Mouse (Mus musculus): ENCODE results near the gene Rab11fip4. TPM values are rescaled to one million over a fixed set of nuclear protein-coding genes. Genes with fewer than 3 reads are reported as not detected.

Rab11fip4 gene
- polyA plus RNA-seq, 1 experiment from 2014 or later, result 25.6 TPM

DNA sequence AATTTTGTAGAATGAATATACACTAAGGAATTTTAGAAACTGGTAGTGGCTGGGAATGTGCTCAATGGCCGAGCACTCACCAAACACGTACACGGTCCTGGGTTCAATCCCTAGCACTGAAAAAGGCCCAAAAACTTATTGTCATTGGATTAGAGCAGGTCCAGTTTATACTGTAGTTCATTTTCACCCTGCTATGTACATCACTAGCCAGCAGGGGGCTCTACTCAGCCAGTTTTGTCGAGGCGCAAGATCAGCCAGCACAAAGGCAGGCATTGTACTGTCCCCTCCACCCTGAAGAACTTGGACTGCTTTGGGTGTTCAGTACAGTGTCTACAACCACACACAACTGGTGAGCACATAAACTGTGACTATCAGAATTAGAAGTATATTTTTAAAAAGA lies 6.8 kb upstream of the Rab11fip4 start:
- Histone ChIP-seq H3K4me3 (no peak overlapping the region), H3K27me3 (no peaks in the 10 kb centered on the region), H3K9ac (replicated peaks) (no peak overlapping the region), H3K4me1 (0 out of 2 replicates have a peak, but pooled peaks cover 3% of the 10 kb centered on the region), H3K36me3 (peaks cover 3% of the 10 kb centered on the region; the same call in 1 of the 2 replicates), H3K9me3 (no peaks in the 10 kb centered on the region), H3K4me2 (replicated peaks) (no peak overlapping the region), H3K27ac (replicated peaks) (no peak overlapping the region)
- ATAC-seq (replicated peaks), result peak; percentile 85
- WGBS, result 6% methylated on average over 5 of the region's 5 CpGs

DNA sequence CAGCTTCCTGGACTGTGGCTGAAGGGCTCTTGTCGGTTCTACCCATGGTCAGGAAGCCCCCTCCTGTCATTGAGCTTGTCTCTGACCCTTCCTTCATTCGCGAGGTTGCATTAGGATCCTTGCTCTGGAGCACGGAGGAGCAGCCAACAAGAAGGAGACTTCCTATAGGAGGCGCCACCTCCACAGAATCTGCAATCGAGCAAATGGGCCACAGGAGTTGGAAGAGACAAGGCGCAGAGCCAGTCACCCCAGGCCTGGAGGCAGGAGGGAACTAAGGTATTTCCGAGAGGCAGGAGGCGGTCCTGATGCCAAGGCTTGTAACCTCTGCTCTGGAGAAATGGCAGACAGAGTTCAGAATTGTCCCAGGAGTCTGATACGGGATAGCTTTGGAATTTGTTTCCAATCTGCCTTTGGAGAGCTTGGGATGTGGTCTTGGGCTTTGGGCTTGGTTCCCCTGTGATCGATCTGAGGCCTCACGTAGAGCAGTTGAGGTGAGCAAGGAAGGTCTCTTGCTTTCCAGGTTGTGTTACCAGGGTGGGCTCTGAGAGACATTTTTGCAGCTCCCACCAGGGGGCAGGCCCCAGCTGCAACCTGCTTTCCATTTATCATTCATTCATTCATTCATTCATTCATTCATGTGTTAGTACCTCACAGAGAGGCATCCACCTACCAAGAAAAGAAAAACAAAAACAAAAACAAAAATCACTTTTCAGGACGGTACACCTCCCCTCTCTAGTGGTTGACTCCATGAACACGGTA lies 1.5 kb upstream of the Rab11fip4 start:
- Histone ChIP-seq H3K9ac (replicated peaks) (no peak overlapping the region), H3K4me3 (no peak overlapping the region), H3K27me3 (no peaks in the 10 kb centered on the region), H3K4me2 (replicated peaks) (no peak overlapping the region), H3K9me3 (no peaks in the 10 kb centered on the region), H3K27ac (replicated peaks) (no peak overlapping the region), H3K36me3 (no peaks in the 10 kb centered on the region), H3K4me1 (peaks cover 34% of the 10 kb centered on the region)
- WGBS, result 58% methylated on average over 14 of the region's 14 CpGs
- no peak for ATAC-seq (replicated peaks)

DNA sequence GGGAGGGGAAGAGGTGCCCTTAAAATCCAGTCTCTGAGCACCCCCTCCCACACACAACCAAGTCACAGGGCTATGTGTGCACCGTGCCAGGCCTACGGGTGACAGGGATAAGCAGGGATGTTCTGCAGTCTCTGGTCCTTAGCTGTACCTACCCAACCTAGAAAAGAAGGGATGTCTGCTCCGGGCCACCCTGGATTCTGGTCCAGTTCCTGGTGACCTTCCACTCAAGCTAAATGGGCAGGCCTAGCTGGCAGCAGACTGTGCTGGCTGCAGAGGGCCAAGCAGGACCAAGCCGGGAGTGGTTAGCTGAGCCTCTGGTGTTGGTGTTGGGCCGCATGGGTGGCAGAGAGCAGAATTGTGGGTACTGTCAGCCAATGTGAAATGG lies 571 bp downstream of the Rab11fip4 start:
- H3K9me3 ChIP-seq, result no peaks in the 10 kb centered on the region
- peaks cover 41% of the 10 kb centered on the region for H3K4me1 ChIP-seq
- H3K4me2 ChIP-seq (replicated peaks), result peak overlapping the region; percentile 66
- ATAC-seq (replicated peaks), result peak; percentile 44
- H3K27ac ChIP-seq (replicated peaks), result peak overlapping the region; percentile 86
- no peaks in the 10 kb centered on the region for H3K27me3 ChIP-seq
- no peaks in the 10 kb centered on the region for H3K36me3 ChIP-seq
- H3K4me3 ChIP-seq, result peak overlapping the region; percentile 83
- peak overlapping the region; percentile 87 for H3K9ac ChIP-seq (replicated peaks)
- 13% methylated on average over 5 of the region's 5 CpGs for WGBS

- 29% methylated on average over 11 of the region's 11 CpGs for WGBS
Measured at GRCm38 (mm10) chr11:79593495-79593894, 2.5 kb downstream of the Rab11fip4 start.

GRCm38 (mm10) chr11:79610454-79610853 lies 19.4 kb downstream of the Rab11fip4 start:
- Histone ChIP-seq H3K4me3 (no peak overlapping the region), H3K9me3 (no peaks in the 10 kb centered on the region), H3K4me2 (replicated peaks) (no peak overlapping the region), H3K27ac (replicated peaks) (peak overlapping the region; percentile 41; the same call in 1 of the 2 replicates), H3K36me3 (no peaks in the 10 kb centered on the region), H3K9ac (replicated peaks) (no peak overlapping the region), H3K27me3 (no peaks in the 10 kb centered on the region), H3K4me1 (peaks cover 19% of the 10 kb centered on the region)
- 45% methylated on average over 2 of the region's 2 CpGs for WGBS
- ATAC-seq (replicated peaks), result no peak

More at GRCm38 (mm10) chr11:79593495-79593894, 2.5 kb downstream of the Rab11fip4 start:
- no peak for ATAC-seq (replicated peaks)
- H3K4me3 ChIP-seq, result peak overlapping the region; percentile 83; the same call in 1 of the 2 replicates
- H3K36me3 ChIP-seq, result peaks cover 4% of the 10 kb centered on the region; the same call in 1 of the 2 replicates
- H3K9ac ChIP-seq (replicated peaks), result no peak overlapping the region
- no peak overlapping the region for H3K27ac ChIP-seq (replicated peaks)
- peak overlapping the region; percentile 66 for H3K4me2 ChIP-seq (replicated peaks)
- H3K9me3 ChIP-seq, result no peaks in the 10 kb centered on the region
- no peaks in the 10 kb centered on the region for H3K27me3 ChIP-seq
- H3K4me1 ChIP-seq, result peaks cover 41% of the 10 kb centered on the region

DNA sequence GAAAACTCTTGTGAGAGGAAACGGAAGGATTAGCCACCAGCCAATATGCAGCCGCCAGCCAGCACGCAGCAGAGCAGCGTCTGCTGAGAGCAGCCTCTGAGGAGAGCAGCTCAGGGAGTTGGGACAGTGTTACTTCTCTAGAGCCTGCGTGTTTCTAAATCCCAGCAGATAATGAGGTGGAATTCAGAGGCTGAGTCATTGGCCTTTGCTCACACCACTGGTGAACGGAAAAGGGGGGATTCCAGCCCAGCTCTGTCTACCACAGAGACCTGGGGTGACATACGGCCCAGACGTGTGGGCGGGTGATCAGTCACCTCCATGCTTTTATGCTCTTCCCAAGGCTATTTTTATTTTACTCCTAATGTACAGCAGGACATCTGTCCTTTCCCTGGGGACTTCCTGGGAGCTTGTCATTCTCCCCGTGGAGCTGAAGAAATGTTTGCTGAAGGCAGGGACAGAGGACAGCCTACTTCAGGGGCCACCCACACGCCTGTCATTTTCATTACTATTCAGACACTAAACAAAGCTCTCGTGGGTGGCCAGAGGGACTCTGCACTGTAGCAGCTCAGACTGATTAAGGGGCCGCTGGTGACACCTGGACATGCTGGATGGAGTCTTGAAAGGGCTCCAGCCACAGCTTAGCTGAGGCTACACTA lies 20.1 kb downstream of the Rab11fip4 start:
- Histone ChIP-seq H3K4me3 (no peak overlapping the region), H3K27me3 (no peaks in the 10 kb centered on the region), H3K27ac (replicated peaks) (peak overlapping the region; percentile 41; the same call in 1 of the 2 replicates), H3K4me1 (peaks cover 19% of the 10 kb centered on the region), H3K4me2 (replicated peaks) (no peak overlapping the region), H3K36me3 (no peaks in the 10 kb centered on the region), H3K9ac (replicated peaks) (0 out of 2 replicates have a peak overlapping the region, but pooled peaks have one; percentile 6), H3K9me3 (no peaks in the 10 kb centered on the region)
- no peak for ATAC-seq (replicated peaks)
- WGBS, result 11% methylated on average over 13 of the region's 13 CpGs

GRCm38 (mm10) chr11:79612046-79612600 lies 21.1 kb downstream of the Rab11fip4 start:
- no peak overlapping the region for H3K4me3 ChIP-seq
- WGBS, result 29% methylated on average over 1 of the region's 1 CpGs
- H3K27ac ChIP-seq (replicated peaks), result no peak overlapping the region
- H3K36me3 ChIP-seq, result no peaks in the 10 kb centered on the region
- peaks cover 19% of the 10 kb centered on the region for H3K4me1 ChIP-seq
- H3K4me2 ChIP-seq (replicated peaks), result no peak overlapping the region
- H3K27me3 ChIP-seq, result no peaks in the 10 kb centered on the region
- ATAC-seq (replicated peaks), result no peak
- H3K9ac ChIP-seq (replicated peaks), result no peak overlapping the region
- H3K9me3 ChIP-seq, result no peaks in the 10 kb centered on the region

DNA sequence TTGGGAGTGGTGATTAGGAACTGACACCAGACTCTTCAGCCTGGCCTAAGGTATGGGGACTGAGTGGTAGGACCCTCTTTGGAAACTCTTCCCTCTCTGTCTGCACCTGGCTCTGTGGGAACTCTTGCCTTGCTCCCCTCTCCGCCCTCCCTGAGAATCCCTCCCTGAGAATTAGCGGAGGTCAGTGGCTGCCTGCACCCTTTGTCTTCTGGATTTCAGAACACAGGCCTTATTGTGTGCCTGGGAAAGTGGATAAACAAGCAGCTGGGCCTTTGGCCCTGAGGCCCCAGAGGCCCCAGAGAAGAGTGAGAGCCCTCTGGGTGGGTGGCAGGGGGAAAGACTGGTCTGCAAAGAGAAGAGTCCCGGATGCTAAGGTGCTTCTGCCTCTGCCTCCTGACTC lies 22.1 kb downstream of the Rab11fip4 start:
- no peaks in the 10 kb centered on the region for H3K36me3 ChIP-seq
- no peak for ATAC-seq (replicated peaks)
- H3K27me3 ChIP-seq, result no peaks in the 10 kb centered on the region
- H3K4me1 ChIP-seq, result peaks cover 19% of the 10 kb centered on the region
- no peak overlapping the region for H3K4me2 ChIP-seq (replicated peaks)
- no peak overlapping the region for H3K27ac ChIP-seq (replicated peaks)
- H3K9ac ChIP-seq (replicated peaks), result no peak overlapping the region
- no peaks in the 10 kb centered on the region for H3K9me3 ChIP-seq
- 13% methylated on average over 3 of the region's 3 CpGs for WGBS
- H3K4me3 ChIP-seq, result no peak overlapping the region

- H3K27ac ChIP-seq (replicated peaks), result no peak overlapping the region
- H3K4me2 ChIP-seq (replicated peaks), result no peak overlapping the region
- H3K9me3 ChIP-seq, result no peaks in the 10 kb centered on the region
- ATAC-seq (replicated peaks), result no peak
- WGBS, result 60% methylated on average over 4 of the region's 4 CpGs
- no peaks in the 10 kb centered on the region for H3K27me3 ChIP-seq
- peaks cover 19% of the 10 kb centered on the region for H3K4me1 ChIP-seq
- no peaks in the 10 kb centered on the region for H3K36me3 ChIP-seq
- no peak overlapping the region for H3K4me3 ChIP-seq
- H3K9ac ChIP-seq (replicated peaks), result no peak overlapping the region
Measured at GRCm38 (mm10) chr11:79613711-79614110, 22.7 kb downstream of the Rab11fip4 start.

- WGBS, result 88% methylated on average over 3 of the region's 3 CpGs
- no peak for ATAC-seq (replicated peaks)
- H3K27me3 ChIP-seq, result no peaks in the 10 kb centered on the region
- no peak overlapping the region for H3K4me3 ChIP-seq
- no peaks in the 10 kb centered on the region for H3K9me3 ChIP-seq
- H3K4me1 ChIP-seq, result peaks cover 19% of the 10 kb centered on the region
- no peak overlapping the region for H3K4me2 ChIP-seq (replicated peaks)
- no peak overlapping the region for H3K9ac ChIP-seq (replicated peaks)
- no peak overlapping the region for H3K27ac ChIP-seq (replicated peaks)
- no peaks in the 10 kb centered on the region for H3K36me3 ChIP-seq
Measured at GRCm38 (mm10) chr11:79614880-79615279, 23.9 kb downstream of the Rab11fip4 start.

DNA sequence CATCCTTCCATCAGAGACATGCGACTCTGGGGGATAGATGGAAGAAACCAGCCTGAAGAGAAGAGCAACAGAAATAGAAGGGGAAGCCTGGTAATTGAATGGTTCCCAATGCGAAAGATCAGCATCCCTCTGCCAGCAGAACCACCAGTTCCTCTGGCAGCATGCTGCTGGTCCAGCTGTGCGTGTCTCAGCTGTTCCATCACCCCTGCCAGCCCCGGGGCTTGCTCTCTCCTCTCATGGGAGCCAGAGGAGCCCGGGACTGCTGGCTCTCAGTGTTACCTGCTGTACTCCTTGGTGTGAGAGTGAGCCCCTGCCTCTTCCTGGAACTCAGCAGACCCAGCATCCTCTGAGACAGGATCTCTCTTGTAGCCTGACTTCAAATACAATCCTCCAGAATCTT lies 24.9 kb downstream of the Rab11fip4 start:
- no peak overlapping the region for H3K9ac ChIP-seq (replicated peaks)
- no peak for ATAC-seq (replicated peaks)
- H3K27me3 ChIP-seq, result no peaks in the 10 kb centered on the region
- H3K27ac ChIP-seq (replicated peaks), result no peak overlapping the region
- no peak overlapping the region for H3K4me3 ChIP-seq
- H3K9me3 ChIP-seq, result no peaks in the 10 kb centered on the region
- H3K4me2 ChIP-seq (replicated peaks), result no peak overlapping the region
- WGBS, result 76% methylated on average over 5 of the region's 5 CpGs
- H3K36me3 ChIP-seq, result 0 out of 2 replicates have a peak, but pooled peaks cover 2% of the 10 kb centered on the region
- H3K4me1 ChIP-seq, result peaks cover 13% of the 10 kb centered on the region

DNA sequence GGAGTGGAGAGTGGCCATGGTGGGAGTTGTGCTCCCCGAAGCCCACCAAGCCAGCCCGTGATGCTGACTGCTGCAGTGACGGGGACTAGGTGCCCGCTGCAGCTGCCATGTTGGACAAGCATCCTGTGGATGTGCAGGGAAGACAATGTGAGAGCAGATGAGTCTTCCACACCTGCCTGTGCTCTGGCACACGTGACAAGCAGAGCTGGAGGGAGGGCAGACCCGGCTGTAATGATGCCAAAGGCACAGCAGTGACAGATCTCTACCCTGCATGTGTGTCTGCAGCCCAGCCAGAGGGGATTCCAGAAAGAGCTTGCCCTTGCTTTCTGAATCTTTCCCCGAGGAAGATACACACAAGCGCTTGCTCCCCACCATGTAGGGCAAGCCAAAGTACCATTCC lies 27.0 kb downstream of the Rab11fip4 start:
- Histone ChIP-seq H3K27me3 (no peaks in the 10 kb centered on the region), H3K4me3 (no peak overlapping the region), H3K27ac (replicated peaks) (no peak overlapping the region), H3K9me3 (no peaks in the 10 kb centered on the region), H3K36me3 (peaks cover 13% of the 10 kb centered on the region), H3K4me1 (no peaks in the 10 kb centered on the region), H3K9ac (replicated peaks) (no peak overlapping the region), H3K4me2 (replicated peaks) (no peak overlapping the region)
- no peak for ATAC-seq (replicated peaks)
- 85% methylated on average over 8 of the region's 8 CpGs for WGBS

Data from forebrain, embryonic 15.5 days (tissue).